Mouse (Mus musculus) left cerebral cortex, postnatal 10 days (tissue): ENCODE data around the gene Hipk1. TPM values are rescaled to one million over a fixed set of nuclear protein-coding genes. Genes with fewer than 3 reads are reported as not detected.
"Not testable (repeated sequence)": the region's sequence is repeated elsewhere in the genome, so short reads cannot be mapped to it uniquely, and the experiment has no call there.

Experiments
- DNase-seq, 2 experiments: peaks; one replicate each; pipeline ENCODE4 v3.0.0; 2021 to 2022; ENCODE audit warnings: low spot score in 2 of 2, mixed read lengths in 1 of 2; ENCODE audit errors: extremely low spot score in 1 of 2
- intact Hi-C: fragments of 180-260 bp; cut with DNase I; formaldehyde crosslinking; loops from one replicate; pipeline ENCODE4 v1.15.1; 2025
- total RNA-seq, 2 experiments: library from RNA; stranded (reverse); gene quantifications; 2 replicates each; pipeline ENCODE4 v1.2.3; 2021

The Hipk1 gene
- total RNA-seq = 10 to 100 TPM; 70.3 to 75.2 TPM

GRCm38 (mm10) chr3:103791230-103792110, at the start of gene Hipk1:
TSS of gene Hipk1 (minus strand) at chr3:103791563.
- peak; percentile 92 to 97 for DNase-seq
- intact Hi-C loops = loop anchor here (1.0 kb wide), 1 partner anchor 18 kb away; the partner anchor contains the start of genes Ap4b1, Dclre1b and Gm43064

GRCm38 (mm10) chr3:103840946-103841345, 49.6 kb upstream of the Hipk1 start:
- intact Hi-C loops, DNase-seq: not testable (repeated sequence)

DNA sequence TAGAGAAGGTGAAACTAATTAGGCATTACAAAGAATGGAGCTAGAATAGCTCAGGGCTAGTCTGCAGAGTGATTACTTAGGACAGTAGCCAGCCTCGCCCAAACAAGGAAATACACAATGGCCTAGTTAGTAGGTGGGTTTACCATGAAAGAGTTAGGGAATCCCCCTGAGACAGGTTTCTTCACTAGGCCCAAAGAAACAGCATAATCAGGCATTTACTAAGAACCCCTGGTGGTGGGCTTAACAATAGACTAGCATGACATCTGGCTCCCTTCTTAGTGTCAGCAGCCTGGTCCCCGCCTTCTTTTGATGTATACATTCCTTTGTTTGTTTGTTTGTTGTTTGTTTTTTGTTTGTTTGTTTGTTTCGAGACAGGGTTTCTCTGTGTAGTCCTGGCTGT, 48.8 kb upstream of the Hipk1 start:
- intact Hi-C loops, DNase-seq: not testable (repeated sequence)

- intact Hi-C loops = no loop called here
- no peak for DNase-seq
Observed at GRCm38 (mm10) chr3:103839711-103840110, 48.3 kb upstream of the Hipk1 start.

GRCm38 (mm10) chr3:103836453-103836852, 45.1 kb upstream of the Hipk1 start:
- no peak for DNase-seq
- intact Hi-C loops = no loop called here

GRCm38 (mm10) chr3:103835951-103836310, 44.6 kb upstream of the Hipk1 start:
- DNase-seq = no peak
- intact Hi-C loops = no loop called here

- intact Hi-C loops = no loop called here
- DNase-seq = no peak
Observed at GRCm38 (mm10) chr3:103835272-103835950, 44.0 kb upstream of the Hipk1 start.

DNA sequence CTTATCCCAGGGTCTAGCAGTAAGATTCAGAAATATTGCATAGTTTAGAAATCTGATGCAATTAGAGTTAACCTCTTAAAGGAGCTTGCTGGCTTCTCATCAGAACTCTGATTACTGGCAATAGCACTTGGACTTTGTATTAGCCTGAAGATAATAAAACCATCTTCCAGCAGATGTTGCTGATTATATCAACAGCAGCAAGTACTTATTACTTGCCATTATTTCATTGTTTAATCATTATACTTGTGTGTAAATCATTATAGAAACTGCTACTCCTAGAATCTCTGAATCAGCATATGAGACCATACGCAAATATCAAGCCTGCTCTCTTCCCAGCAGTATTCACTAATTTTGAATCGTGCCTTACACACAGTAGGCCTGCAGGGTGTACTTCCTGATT, 42.6 kb upstream of the Hipk1 start:
- intact Hi-C loops = no loop called here
- DNase-seq = no peak

DNA sequence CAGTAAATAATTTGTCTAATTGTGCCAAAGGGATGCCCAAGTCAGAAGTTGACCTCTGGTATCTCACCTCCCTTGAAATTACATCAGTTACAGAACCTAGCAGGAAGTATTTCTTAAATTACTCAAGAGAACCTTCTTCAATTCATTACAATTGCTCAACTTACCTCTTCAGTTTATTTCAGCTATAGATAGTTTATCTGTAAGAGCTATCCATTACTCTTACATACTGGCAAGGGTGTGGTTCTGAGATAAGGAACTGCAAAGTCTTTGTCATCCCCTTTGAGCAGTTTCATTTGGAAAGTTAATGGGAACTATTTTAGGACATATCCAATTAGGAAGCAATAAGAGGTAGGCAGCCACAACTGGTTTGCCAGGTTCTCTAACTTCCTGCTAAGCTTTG, 41.1 kb upstream of the Hipk1 start, which contains the start of gene Bcl2l15:
Bcl2l15 (plus strand) TSS at position 176 of the 400 bp plus-strand sequence.
- DNase-seq = no peak
- intact Hi-C loops = no loop called here

DNA sequence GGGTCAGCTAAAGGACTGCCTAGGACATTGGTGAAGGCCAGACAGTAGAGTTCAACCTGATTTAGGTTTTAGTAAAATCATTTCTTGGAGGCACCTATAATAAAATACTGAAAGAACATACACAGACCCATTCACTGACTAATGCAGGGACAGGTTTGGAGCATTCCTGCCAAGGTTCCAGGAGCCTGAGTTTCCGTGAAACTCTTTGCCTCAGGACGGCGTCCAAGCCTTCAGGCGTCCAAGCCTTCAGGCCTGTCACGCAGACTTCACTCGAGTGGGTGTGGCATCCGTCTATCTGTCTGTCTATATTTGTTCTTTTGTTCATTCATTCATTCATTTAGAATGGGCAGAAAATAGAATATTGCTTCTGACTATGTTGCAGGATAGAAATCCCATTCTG, 39.8 kb upstream of the Hipk1 start:
- intact Hi-C loops = no loop called here
- DNase-seq = no peak

- intact Hi-C loops, DNase-seq: not testable (repeated sequence)
Observed at GRCm38 (mm10) chr3:103830681-103831080, 39.3 kb upstream of the Hipk1 start.

DNA sequence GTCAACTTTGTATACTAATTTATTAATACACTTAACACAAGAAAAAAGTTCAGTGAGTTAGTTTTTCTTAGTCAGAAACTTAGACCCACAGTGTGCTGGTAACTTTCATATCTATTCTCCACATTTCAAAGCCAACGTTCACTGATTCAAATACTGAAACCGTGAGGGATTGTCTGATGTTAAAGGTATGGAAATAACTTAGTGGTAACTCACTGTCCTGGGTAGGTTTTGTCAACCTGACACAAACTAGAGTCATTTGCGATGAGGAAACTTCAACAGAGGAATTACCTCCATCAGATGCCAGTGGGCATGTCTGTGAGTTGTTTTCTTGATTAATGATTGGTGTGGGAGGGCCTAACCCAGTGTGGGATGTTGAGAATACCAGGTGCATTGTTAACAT, 37.7 kb upstream of the Hipk1 start:
- intact Hi-C loops = loop anchor here (10.0 kb wide), 1 partner anchor 56 kb away; no protein-coding TSS in a partner anchor
- no peak for DNase-seq

- intact Hi-C loops = loop anchor here (10.0 kb wide), 1 partner anchor 57 kb away; no protein-coding TSS in a partner anchor
- DNase-seq = no peak
Observed at GRCm38 (mm10) chr3:103827548-103827947, 36.2 kb upstream of the Hipk1 start.

DNA sequence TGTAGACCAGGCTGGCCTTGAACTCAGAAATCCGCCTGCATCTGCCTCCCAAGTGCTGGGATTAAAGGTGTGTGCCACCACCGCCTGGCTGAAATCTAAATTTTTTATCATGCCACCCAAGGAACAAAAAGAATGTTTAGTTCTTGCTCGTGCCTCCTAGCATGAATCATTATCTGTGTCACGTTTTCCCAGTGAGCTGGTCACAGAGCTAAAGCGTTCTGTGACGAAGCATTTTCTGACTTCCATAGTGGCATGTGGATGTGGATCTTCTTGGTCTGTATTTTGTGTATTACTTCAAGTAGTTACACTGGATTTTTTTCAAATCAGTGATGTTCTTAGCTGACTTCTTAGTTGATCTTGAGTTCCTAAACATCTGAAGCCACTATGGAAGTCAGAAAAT, 19.6 kb upstream of the Hipk1 start:
- no peak for DNase-seq
- intact Hi-C loops = no loop called here

- DNase-seq = no peak
- intact Hi-C loops = loop anchor here (1.0 to 5.0 kb wide), 2 partner anchors 18 to 57 kb away; partner anchors contain the start of gene Hipk1
Observed at GRCm38 (mm10) chr3:103809799-103810150, 18.4 kb upstream of the Hipk1 start.

DNA sequence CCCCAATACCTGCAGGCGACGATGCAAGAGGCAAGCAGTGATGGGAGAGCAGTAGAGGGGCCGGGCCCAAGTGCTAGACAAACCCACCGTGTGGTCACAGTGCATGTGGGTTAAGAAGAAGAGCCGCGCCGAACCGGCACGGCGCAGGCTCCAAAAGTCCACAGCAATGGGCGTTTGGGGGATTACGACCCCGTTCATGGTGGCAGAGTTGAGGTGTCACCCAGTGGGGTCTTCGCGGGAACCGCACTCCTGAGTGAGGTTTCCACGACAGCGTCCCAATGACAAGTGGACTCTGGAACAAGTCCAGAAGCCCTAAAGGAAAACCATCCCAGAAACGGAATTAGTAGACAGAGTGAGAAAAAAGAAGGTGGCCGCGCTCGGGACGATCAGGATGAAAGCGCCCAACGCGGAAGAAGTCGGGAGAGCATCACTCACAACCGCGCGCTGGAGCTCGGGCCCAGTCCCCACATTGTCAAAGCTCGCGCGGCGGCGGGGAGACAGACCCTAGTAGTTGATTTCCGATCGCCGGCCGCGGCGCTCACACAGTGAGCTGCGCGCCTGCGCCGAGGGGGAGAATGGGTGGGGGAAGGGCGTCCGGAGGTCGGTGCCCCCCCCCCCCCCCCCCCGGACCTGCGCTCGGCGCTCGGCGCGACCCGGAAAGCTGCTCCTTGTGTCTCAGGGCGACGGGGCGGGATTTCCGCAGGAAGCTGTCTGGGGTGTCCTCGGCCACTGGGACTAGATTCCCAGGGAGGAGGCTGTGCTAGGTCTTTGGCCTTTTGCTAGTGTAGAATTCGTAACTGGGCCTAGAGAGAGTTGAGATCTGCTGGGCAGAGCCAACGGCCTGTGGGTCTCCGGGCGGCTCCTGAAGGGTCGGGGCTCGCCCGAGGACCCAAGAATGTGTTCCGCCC, 17.8 kb upstream of the Hipk1 start, which contains the start of the genes Dclre1b, Ap4b1 and Gm43064:
Dclre1b (minus strand) TSS at position 554 of the 908 bp plus-strand sequence.
Ap4b1 (plus strand) TSS at position 630 of the 908 bp plus-strand sequence.
Gm43064 (plus strand) TSS at position 683 of the 908 bp plus-strand sequence.
- peak; percentile 86 to 95 for DNase-seq
- intact Hi-C loops = loop anchor here (1.0 to 5.0 kb wide), 2 partner anchors 18 to 57 kb away; partner anchors contain the start of gene Hipk1

- intact Hi-C loops = loop anchor here (5.0 kb wide), 1 partner anchor 53 kb away; no protein-coding TSS in a partner anchor
- no peak for DNase-seq
Observed at GRCm38 (mm10) chr3:103805671-103806070, 14.3 kb upstream of the Hipk1 start.

GRCm38 (mm10) chr3:103802861-103803260, 11.5 kb upstream of the Hipk1 start:
- intact Hi-C loops = no loop called here
- DNase-seq = no peak
